Mouse (Mus musculus) heart, embryonic 12.5 days (tissue): ENCODE measurements around the gene Lsm7. TPM values are rescaled to one million over a fixed set of nuclear protein-coding genes. Genes with fewer than 3 reads are reported as not detected.

Experiments
- ATAC-seq: fragments of 200-750 bp; cut with Nextera tagmentation; 2 replicates; pipeline ENCODE4 v1.8.0; 2017; ENCODE audit warnings: moderate TSS enrichment, moderate library complexity; ENCODE audit not compliant: insufficient number of reproducible peaks, low FRiP score
- H3K27ac ChIP-seq: fragments of 300-500 bp; sonication (generic); 2 replicates; pipeline ENCODE4 v1.5.1; 2016; ENCODE audit warnings: mild to moderate bottlenecking, moderate library complexity; ENCODE audit not compliant: poor library complexity, severe bottlenecking
- H3K27me3 ChIP-seq: fragments of 300-500 bp; sonication (generic); replicated peaks from 2 replicates; pipeline ENCODE4 v1.6.1; 2016; ENCODE audit warnings: mild to moderate bottlenecking, moderate library complexity
- H3K36me3 ChIP-seq: fragments of 300-500 bp; sonication (generic); 2 replicates; pipeline ENCODE4 v1.6.1; 2016; ENCODE audit warnings: mild to moderate bottlenecking, moderate library complexity
- H3K4me1 ChIP-seq: fragments of 300-500 bp; sonication (generic); replicated peaks from 2 replicates; pipeline ENCODE4 v1.6.1; 2016; ENCODE audit warnings: mild to moderate bottlenecking
- H3K4me2 ChIP-seq: fragments of 300-500 bp; sonication (generic); 2 replicates; pipeline ENCODE4 v1.6.1; 2016; ENCODE audit warnings: mild to moderate bottlenecking, moderate library complexity
- H3K4me3 ChIP-seq: fragments of 300-500 bp; sonication (generic); 2 replicates; pipeline ENCODE4 v1.5.1; 2016; ENCODE audit warnings: mild to moderate bottlenecking
- H3K9ac ChIP-seq: fragments of 300-500 bp; sonication (generic); 2 replicates; pipeline ENCODE4 v1.6.1; 2016; ENCODE audit warnings: mild to moderate bottlenecking, moderate library complexity
- H3K9me3 ChIP-seq: fragments of 300-500 bp; sonication (generic); replicated peaks from 2 replicates; pipeline ENCODE4 v1.6.1; 2016; ENCODE audit warnings: mild to moderate bottlenecking, moderate library complexity
- WGBS: fragments of 180-500 bp; shearing (Covaris S2); methylation state at CpG from one replicate; pipeline ENCODE4 v1.1.7; 2016; 5-methylcytosine and 5-hydroxymethylcytosine counted together
- microRNA counts: library from miRNA; unstranded; fragments of <30 nt; microRNA quantifications from one replicate; lab custom pipeline; 2017
- microRNA-seq: library from miRNA; unstranded; fragments of <30 nt; microRNA quantifications from one replicate; pipeline ENCODE4, GENCODE M21; 2017
- polyA plus RNA-seq: library from polyadenylated mRNA; unstranded; fragments of >200 nt; fragmentation: Nextera tagmentation; extraction: Ambion mirVana; gene quantifications from 2 replicates; pipeline ENCODE4 v1.2.1, GENCODE M21; 2016

The Lsm7 gene
- polyA plus RNA-seq, 1 experiment from 2014 or later, result 177 TPM

DNA sequence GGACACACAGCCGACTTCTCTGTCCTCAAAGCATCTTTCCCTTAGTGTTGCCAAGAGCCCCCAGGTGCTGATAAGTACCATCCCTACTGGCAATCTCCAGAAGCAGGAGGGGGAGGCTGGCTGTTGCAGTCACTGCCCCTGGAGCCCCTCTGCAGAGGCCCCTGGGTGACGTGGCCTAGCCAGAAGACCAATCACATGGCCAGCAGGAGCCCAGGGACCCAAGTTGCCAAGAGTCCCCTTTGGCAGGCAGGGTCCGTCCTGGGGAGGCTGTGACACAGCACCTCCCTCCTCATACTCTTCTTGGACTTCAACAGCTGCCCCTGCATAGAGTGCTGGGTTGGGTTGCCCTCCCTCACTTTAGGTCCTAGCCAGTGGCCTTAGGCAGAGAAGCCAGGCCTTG is 52.0 kb downstream of the Lsm7 start:
- 72% methylated on average over 3 of the region's 3 CpGs for WGBS
- Histone ChIP-seq H3K27ac (no peak overlapping the region), H3K4me2 (no peak overlapping the region), H3K36me3 (peaks cover 55% of the 10 kb centered on the region), H3K9me3 (no peaks in the 10 kb centered on the region), H3K4me1 (peaks cover 47% of the 10 kb centered on the region), H3K27me3 (peaks cover 5% of the 10 kb centered on the region), H3K9ac (no peak overlapping the region), H3K4me3 (no peak overlapping the region)
- no peak for ATAC-seq

MicroRNAs encoded within 50 kb of the gene (microRNA counts, 519-probe panel; counts per million panel counts)
- microRNA mmu-miR-1982 (lab: Ali Mortazavi, UCI), result not detected

Small RNA genes within 50 kb of the gene (microRNA-seq; reads per million reads assigned to microRNA genes)
- gene Mir1982, result 2.6 reads per million, percentile 3 among the genes with 10 or more reads in this experiment

Other genes with a start within 250 kb of the Lsm7 start
- 2.4 and 2.6 TPM in 2 replicates for gene Gm49322, start 249.2 kb downstream of the Lsm7 start, polyA plus RNA-seq
- 131 and 136 TPM in 2 replicates for gene Csnk1g2, start 232.4 kb downstream of the Lsm7 start, polyA plus RNA-seq
- gene Btbd2, start 198.1 kb downstream of the Lsm7 start, polyA plus RNA-seq, result 64.9 and 65.7 TPM in 2 replicates
- 99.6 and 102 TPM in 2 replicates for gene Mknk2, start 177.1 kb downstream of the Lsm7 start, polyA plus RNA-seq
- 34.8 and 38.1 TPM in 2 replicates for gene Mob3a, start 153.2 kb downstream of the Lsm7 start, polyA plus RNA-seq
- 13.2 and 18.4 TPM in 2 replicates for gene Izumo4, start 153.0 kb downstream of the Lsm7 start, polyA plus RNA-seq
- 56.5 and 58.9 TPM in 2 replicates for gene Ap3d1, start 112.9 kb downstream of the Lsm7 start, polyA plus RNA-seq
- gene Dot1l, start 100.0 kb downstream of the Lsm7 start, polyA plus RNA-seq, result 25.7 and 30.9 TPM in 2 replicates
- gene Sf3a2, start 57.0 kb downstream of the Lsm7 start, polyA plus RNA-seq, result 51.2 and 58.3 TPM in 2 replicates
- 82.4 and 83.2 TPM in 2 replicates for gene Plekhj1, start 56.6 kb downstream of the Lsm7 start, polyA plus RNA-seq
- gene Amh, start 50.0 kb downstream of the Lsm7 start, polyA plus RNA-seq, result 0.14 and 0.23 TPM in 2 replicates
- gene Jsrp1, start 41.7 kb downstream of the Lsm7 start, polyA plus RNA-seq, result 6.1 and 6.7 TPM in 2 replicates
- 1,577 and 1,597 TPM in 2 replicates for gene Oaz1, start 28.6 kb downstream of the Lsm7 start, polyA plus RNA-seq
- gene Lingo3, start 11.2 kb downstream of the Lsm7 start, polyA plus RNA-seq, result 0.46 and 0.54 TPM in 2 replicates
- gene Sppl2b, start 66 bp upstream of the Lsm7 start, polyA plus RNA-seq, result 34.8 and 35.2 TPM in 2 replicates
- gene Tmprss9, start 16.6 kb upstream of the Lsm7 start, polyA plus RNA-seq, result not detected in 2 replicates
- 285 and 293 TPM in 2 replicates for gene Timm13, start 45.8 kb upstream of the Lsm7 start, polyA plus RNA-seq
- 34.3 and 35.3 TPM in 2 replicates for gene Lmnb2, start 63.0 kb upstream of the Lsm7 start, polyA plus RNA-seq
- 27.8 and 29.9 TPM in 2 replicates for gene Gadd45b, start 74.9 kb upstream of the Lsm7 start, polyA plus RNA-seq
- gene Gng7, start 159.7 kb upstream of the Lsm7 start, polyA plus RNA-seq, result 1.5 and 1.7 TPM in 2 replicates
- gene Diras1, start 170.5 kb upstream of the Lsm7 start, polyA plus RNA-seq, result not detected in 2 replicates
- 7.5 and 8.7 TPM in 2 replicates for gene Slc39a3, start 182.2 kb upstream of the Lsm7 start, polyA plus RNA-seq
- gene Sgta, start 205.0 kb upstream of the Lsm7 start, polyA plus RNA-seq, result 152 and 154 TPM in 2 replicates
- 35.5 and 36.6 TPM in 2 replicates for gene Thop1, start 214.8 kb upstream of the Lsm7 start, polyA plus RNA-seq
- gene Creb3l3, start 243.7 kb upstream of the Lsm7 start, polyA plus RNA-seq, result 0.31 and 0.47 TPM in 2 replicates